Comparison of ENCODE assay signal across 8 mouse cellular contexts in the genomic region with DNA sequence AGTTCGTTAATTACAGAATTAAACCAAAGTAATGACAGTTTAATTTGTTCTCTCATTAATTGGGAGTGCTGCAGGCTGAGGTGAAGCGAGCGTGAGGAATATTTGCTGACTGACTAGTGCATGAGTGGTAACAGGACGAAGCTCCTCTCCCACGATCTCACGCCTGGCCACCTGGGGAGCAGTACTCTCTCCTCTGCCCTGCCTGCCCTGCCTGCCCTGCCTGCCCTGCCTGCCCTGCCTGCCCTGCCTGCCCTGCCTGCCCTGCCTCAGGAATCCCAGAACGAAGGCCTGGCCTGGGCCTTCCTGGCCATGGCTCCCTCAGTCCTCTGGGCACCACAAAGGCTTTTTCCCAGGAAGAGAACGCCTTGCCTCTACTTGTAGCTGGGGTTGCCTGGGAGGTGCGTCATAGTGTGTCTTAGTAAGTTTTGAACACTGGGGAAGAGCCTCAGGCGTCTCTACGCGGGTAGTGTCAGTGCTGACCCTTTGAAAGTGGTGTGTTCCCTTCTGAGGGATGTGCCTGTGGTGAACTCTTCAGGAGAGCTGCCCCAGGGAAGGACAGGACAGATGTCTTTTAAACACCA.
DNase-seq lines count a peak whose midpoint lies in the region; ATAC-seq lines count a peak whose summit lies in the region.

No protein-coding gene starts in this region.

- no peaks in the 10 kb centered on the region for H3K27me3 ChIP-seq in heart, embryonic 14.5 days (ENCODE audit: control insufficient read depth, insufficient read depth, low read length)
- H3K27me3 ChIP-seq in embryonic facial prominence, embryonic 15.5 days, result peaks cover 11% of the 10 kb centered on the region
- H3K27me3 ChIP-seq in midbrain, embryonic 15.5 days (replicated peaks), result no peaks in the 10 kb centered on the region; the same call in 1 of the 2 replicates

- H3K27ac ChIP-seq in heart, embryonic 14.5 days (replicated peaks in 1 of 2; ENCODE audit: control insufficient read depth in 1 of 2, insufficient read depth in 1 of 2, low read depth in 2 of 2, low read length in 2 of 2), result no peak overlapping the region
- 0 out of 2 replicates have a peak overlapping the region, but pooled peaks have one; percentile 11 for H3K27ac ChIP-seq in embryonic facial prominence, embryonic 15.5 days (replicated peaks)
- peak overlapping the region; percentile 55 for H3K27ac ChIP-seq in midbrain, embryonic 15.5 days

- H3K4me2 ChIP-seq in heart, embryonic 14.5 days (ENCODE audit: low read length), result peak overlapping the region; percentile 71
- peak overlapping the region; percentile 52 for H3K4me2 ChIP-seq in embryonic facial prominence, embryonic 15.5 days (replicated peaks)
- peak overlapping the region; percentile 52 for H3K4me2 ChIP-seq in midbrain, embryonic 15.5 days

- H3K4me3 ChIP-seq in heart, embryonic 14.5 days (ENCODE audit: control insufficient read depth in 1 of 2, insufficient read depth in 1 of 2, low read depth in 1 of 2, low read length in 2 of 2), result peak overlapping the region; percentile 34 to 43
- H3K4me3 ChIP-seq in embryonic facial prominence, embryonic 15.5 days (replicated peaks), result peak overlapping the region; percentile 30
- H3K4me3 ChIP-seq in midbrain, embryonic 15.5 days, result peak overlapping the region; percentile 27

- DNase-seq in heart, postnatal 10 days, result no peak
- DNase-seq in kidney, adult 8-10 months, result peak; percentile 33 to 49
- DNase-seq in left cerebral cortex, postnatal 25 days (ENCODE audit: low spot score in 2 of 2), result no peak
- no peak for DNase-seq in adrenal gland, postnatal 10 days
- DNase-seq in left cerebral cortex, adult 11 months (ENCODE audit: low spot score), result no peak

- WGBS in heart, embryonic 14.5 days, result 37% methylated on average over 12 of the region's 12 CpGs
- 32% methylated on average over 12 of the region's 12 CpGs for WGBS in embryonic facial prominence, embryonic 15.5 days
- 21% methylated on average over 12 of the region's 12 CpGs for WGBS in midbrain, embryonic 15.5 days

- H3K4me1 ChIP-seq in heart, embryonic 14.5 days (ENCODE audit: control insufficient read depth in 2 of 2, insufficient read depth in 2 of 2, low read length in 2 of 2), result peaks cover 2 to 14% of the 10 kb centered on the region in 2 experiments; a peak in 3 of 4 replicates
- peaks cover 30% of the 10 kb centered on the region for H3K4me1 ChIP-seq in embryonic facial prominence, embryonic 15.5 days
- H3K4me1 ChIP-seq in midbrain, embryonic 15.5 days, result peaks cover 42% of the 10 kb centered on the region

- H3K9ac ChIP-seq in heart, embryonic 14.5 days (ENCODE audit: low read length), result 0 out of 2 replicates have a peak overlapping the region, but pooled peaks have one; percentile 46
- no peak overlapping the region for H3K9ac ChIP-seq in embryonic facial prominence, embryonic 15.5 days
- no peak overlapping the region for H3K9ac ChIP-seq in midbrain, embryonic 15.5 days

- intact Hi-C loops in heart, postnatal 10 days (cut with DNase I), result no loop called here
- intact Hi-C loops in left cerebral cortex, postnatal 25 days (cut with DNase I), result no loop called here

- no peaks in the 10 kb centered on the region for H3K36me3 ChIP-seq in heart, embryonic 14.5 days (ENCODE audit: control insufficient read depth, insufficient read depth, low read length)
- no peaks in the 10 kb centered on the region for H3K36me3 ChIP-seq in embryonic facial prominence, embryonic 15.5 days
- H3K36me3 ChIP-seq in midbrain, embryonic 15.5 days (replicated peaks), result no peaks in the 10 kb centered on the region

- no peaks in the 10 kb centered on the region for H3K9me3 ChIP-seq in heart, embryonic 14.5 days (ENCODE audit: control insufficient read depth, low read length)
- H3K9me3 ChIP-seq in embryonic facial prominence, embryonic 15.5 days (replicated peaks), result no peaks in the 10 kb centered on the region
- H3K9me3 ChIP-seq in midbrain, embryonic 15.5 days, result no peaks in the 10 kb centered on the region

- ATAC-seq in heart, embryonic 14.5 days (ENCODE audit: insufficient number of reproducible peaks, insufficient read depth, low FRiP score, low read depth), result no peak
- no peak for ATAC-seq in embryonic facial prominence, embryonic 15.5 days (ENCODE audit: insufficient number of reproducible peaks, low FRiP score, low TSS enrichment, low read depth)
- peak; percentile 40; the same call in 1 of the 2 replicates for ATAC-seq in midbrain, embryonic 15.5 days (replicated peaks)

Comparison
In these comparisons a context has a peak if more than half of its experiments do, and no peak if none do; other contexts are left out.
1. H3K27ac ChIP-seq: peak in embryonic facial prominence, embryonic 15.5 days (single experiment) and midbrain, embryonic 15.5 days (single experiment); none in heart, embryonic 14.5 days (0 of 2).
2. DNase-seq: peak in kidney, adult 8-10 months (2 of 2); none in heart, postnatal 10 days (0 of 2), left cerebral cortex, postnatal 25 days (0 of 2), adrenal gland, postnatal 10 days (single experiment) and left cerebral cortex, adult 11 months (single experiment).
3. Peak in every context shown above with its lines, with median percentiles within 50 percentile points of each other: H3K4me2 ChIP-seq and H3K4me3 ChIP-seq.